Mouse (Mus musculus) heart, postnatal 0 days (tissue): ENCODE data around the gene Mrpl23. TPM values are rescaled to one million over a fixed set of nuclear protein-coding genes. Genes with fewer than 3 reads are reported as not detected.

Experiments
- ATAC-seq: fragments of 200-750 bp; cut with Nextera tagmentation; 2 replicates; pipeline ENCODE4 v1.8.0; 2017; ENCODE audit warnings: low read depth, moderate number of reproducible peaks, moderate library complexity; ENCODE audit not compliant: insufficient read depth
- DNase-seq: peaks from one replicate; pipeline ENCODE4 v3.0.0-alpha.2; 2016; ENCODE audit warnings: low spot score
- H3K27ac ChIP-seq: fragments of 300-500 bp; sonication (generic); 2 replicates; pipeline ENCODE4 v1.5.1; 2014; ENCODE audit warnings: low read depth, mild to moderate bottlenecking
- H3K27me3 ChIP-seq: fragments of 300-500 bp; sonication (generic); 2 replicates; pipeline ENCODE4 v1.6.1; 2014; ENCODE audit warnings: low read length, mixed read lengths; ENCODE audit not compliant: control insufficient read depth, insufficient read depth
- H3K36me3 ChIP-seq: fragments of 300-500 bp; sonication (generic); replicated peaks from 2 replicates; pipeline ENCODE4 v1.6.1; 2014; ENCODE audit warnings: low read length, mixed read lengths; ENCODE audit not compliant: control insufficient read depth, insufficient read depth
- H3K4me1 ChIP-seq: fragments of 300-500 bp; sonication (generic); 2 replicates; pipeline ENCODE4 v1.6.1; 2014; ENCODE audit warnings: antibody characterized with exemption; ENCODE audit not compliant: control insufficient read depth, insufficient read depth
- H3K4me2 ChIP-seq: fragments of 300-500 bp; sonication (generic); 2 replicates; pipeline ENCODE4 v1.6.1; 2014; ENCODE audit warnings: low read depth, mild to moderate bottlenecking, low read length, moderate library complexity
- H3K4me3 ChIP-seq: fragments of 300-500 bp; sonication (generic); 2 replicates; pipeline ENCODE4 v1.5.1; 2014; ENCODE audit warnings: low read depth, low read length
- H3K9ac ChIP-seq: fragments of 300-500 bp; sonication (generic); replicated peaks from 2 replicates; pipeline ENCODE4 v1.6.1; 2014; ENCODE audit warnings: low read depth, low read length, mixed read lengths
- H3K9me3 ChIP-seq: fragments of 300-500 bp; sonication (generic); replicated peaks from 2 replicates; pipeline ENCODE4 v1.6.1; 2016; ENCODE audit warnings: low read length; ENCODE audit not compliant: control insufficient read depth
- CTCF ChIP-seq: IDR thresholded peaks from 2 replicates; pipeline ENCODE4 v1.5.1; 2016; ENCODE audit warnings: antibody characterized with exemption, control low read depth, low read depth
- EP300 ChIP-seq: IDR thresholded peaks from 2 replicates; pipeline ENCODE4 v1.6.1; 2016; ENCODE audit warnings: antibody characterized with exemption, low read depth
- WGBS: fragments of 180-500 bp; shearing (Covaris S2); extraction: QIAGEN DNeasy Blood & Tissue Kit; methylation state at CpG from one replicate; pipeline ENCODE4 v1.1.7; 2014; 5-methylcytosine and 5-hydroxymethylcytosine counted together
- polyA plus RNA-seq: library from polyadenylated mRNA; unstranded; fragments of >200 nt; fragmentation: Nextera tagmentation; extraction: Ambion mirVana; gene quantifications from 2 replicates; pipeline ENCODE4 v1.2.1, GENCODE M21; 2015
- total RNA-seq: library from RNA; depleted of rRNA; stranded (reverse); fragments of >200 nt; gene quantifications from 2 replicates; pipeline ENCODE4 v1.2.3, GENCODE M21; 2014; ENCODE audit warnings: low replicate concordance

Gene Mrpl23
- total and polyA plus RNA-seq, 2 experiments from 2014 or later: 14.9 to 87.2 TPM

DNA sequence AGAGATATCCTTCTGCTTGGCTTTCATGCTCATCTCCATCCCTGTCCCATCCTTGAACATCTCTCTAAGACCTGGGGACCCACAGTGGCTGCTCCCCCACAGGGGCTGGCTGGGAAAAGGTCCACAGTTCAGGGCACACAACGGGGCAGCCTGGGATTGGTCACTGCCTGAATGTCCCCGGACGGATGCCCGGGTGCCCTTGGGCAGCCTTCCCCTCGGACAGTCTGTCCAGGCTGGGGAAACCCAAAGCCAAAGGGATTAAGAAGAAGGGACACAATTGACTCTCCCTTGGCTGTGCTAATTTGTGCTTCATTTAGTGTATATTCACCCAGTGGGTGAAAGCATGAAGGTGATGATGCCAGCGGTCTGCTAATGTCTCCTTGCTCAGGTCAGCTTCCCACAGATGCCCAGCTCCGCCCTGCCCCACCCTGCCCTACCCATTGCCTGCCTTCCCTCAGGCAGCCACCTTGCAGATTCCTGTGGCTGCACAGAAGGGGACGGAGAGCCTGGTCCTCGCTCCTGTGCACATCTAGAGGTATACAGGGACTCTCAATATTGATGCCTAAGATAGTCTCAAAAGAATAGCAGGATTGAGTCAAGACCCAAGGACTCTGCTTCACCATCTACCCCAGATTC lies 26.1 kb downstream of the Mrpl23 start:
- ATAC-seq: no peak
- Histone ChIP-seq H3K4me1 (peaks cover 17% of the 10 kb centered on the region), H3K27ac (no peak overlapping the region), H3K36me3 (no peaks in the 10 kb centered on the region), H3K9me3 (no peaks in the 10 kb centered on the region), H3K4me2 (no peak overlapping the region), H3K27me3 (no peaks in the 10 kb centered on the region), H3K4me3 (no peak overlapping the region), H3K9ac (no peak overlapping the region)
- WGBS: 94% methylated on average over 9 of the region's 9 CpGs
- DNase-seq: no peak
- no peak for TF ChIP-seq EP300
- no peak for TF ChIP-seq CTCF

DNA sequence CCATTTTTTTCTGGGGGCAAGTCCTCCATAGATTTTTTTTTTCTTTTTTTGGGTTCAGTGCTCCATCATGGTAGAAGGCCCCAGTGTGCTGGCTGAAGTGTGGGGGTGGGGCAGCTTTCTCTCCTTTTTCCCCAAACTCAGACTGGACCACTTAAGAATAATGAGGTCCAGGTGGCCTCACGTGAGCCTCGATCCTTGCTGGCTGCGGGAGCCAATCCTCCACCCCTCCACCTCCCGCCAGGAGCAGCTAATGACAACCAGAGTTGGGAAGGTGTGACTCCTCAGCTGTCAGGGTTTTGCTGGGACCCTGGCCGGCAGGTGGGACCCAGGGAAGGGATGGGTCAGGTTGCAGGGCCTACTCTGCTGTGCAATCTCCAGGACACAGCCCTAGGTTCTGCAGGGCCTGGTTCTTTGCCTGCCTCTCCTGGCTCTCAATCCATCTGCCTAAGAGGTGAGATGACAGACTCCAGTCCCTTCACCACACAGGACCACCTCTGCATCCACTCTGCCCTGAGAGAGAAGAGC lies 27.2 kb downstream of the Mrpl23 start:
- H3K4me3 ChIP-seq: no peak overlapping the region
- 65% methylated on average over 5 of the region's 5 CpGs for WGBS
- no peak overlapping the region for H3K4me2 ChIP-seq
- H3K27ac ChIP-seq: no peak overlapping the region
- DNase-seq: no peak
- no peak overlapping the region for H3K9ac ChIP-seq
- TF ChIP-seq EP300: no peak
- TF ChIP-seq CTCF: no peak
- H3K36me3 ChIP-seq: no peaks in the 10 kb centered on the region
- no peak for ATAC-seq
- H3K4me1 ChIP-seq: peaks cover 10% of the 10 kb centered on the region
- no peaks in the 10 kb centered on the region for H3K27me3 ChIP-seq
- no peaks in the 10 kb centered on the region for H3K9me3 ChIP-seq

DNA sequence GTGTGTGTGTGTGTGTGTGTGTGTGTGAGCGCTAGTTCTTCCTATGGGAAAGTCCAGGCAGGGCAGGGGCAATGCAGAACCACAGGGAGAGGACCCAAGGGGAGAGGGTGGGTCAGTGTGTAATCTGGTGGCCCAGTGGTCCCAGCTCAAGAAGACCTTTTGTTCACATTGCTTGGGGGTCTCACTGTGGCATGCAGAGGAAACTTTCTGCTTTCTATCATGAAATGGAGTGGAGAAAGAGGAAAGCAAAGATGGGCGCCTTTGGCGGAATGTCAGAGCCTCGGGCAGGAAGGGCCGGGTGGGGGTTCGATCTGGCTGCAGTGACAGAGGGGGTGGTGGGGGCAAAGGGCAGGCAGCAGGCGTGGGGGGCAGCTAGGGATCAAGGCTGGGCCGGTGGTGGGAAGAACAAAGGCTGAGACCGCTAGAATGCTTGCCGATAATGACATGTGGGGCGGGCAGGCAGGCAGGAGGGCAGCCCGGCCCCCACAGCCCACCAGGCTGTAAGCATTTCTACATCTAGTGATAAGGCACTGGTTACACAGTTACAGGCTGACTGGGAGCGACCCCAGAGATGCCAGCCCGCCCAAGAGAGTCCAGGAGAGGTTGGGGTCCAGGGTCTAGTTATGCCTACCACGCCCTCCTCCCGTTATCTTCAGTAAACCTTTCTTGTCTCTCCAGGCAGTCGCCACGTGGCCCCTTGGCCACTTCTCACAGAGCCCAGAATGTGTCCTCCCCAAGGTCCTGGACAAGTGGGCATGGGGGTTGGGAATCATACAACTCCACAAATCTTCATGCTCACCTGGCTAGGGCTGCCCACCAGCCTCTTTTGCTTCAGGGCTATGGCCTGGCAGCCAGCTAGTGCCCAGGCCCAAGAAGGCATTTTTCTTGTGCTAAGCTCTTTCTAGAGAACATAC lies 28.7 kb downstream of the Mrpl23 start:
- Histone ChIP-seq H3K27me3 (no peaks in the 10 kb centered on the region), H3K4me2 (no peak overlapping the region), H3K27ac (no peak overlapping the region), H3K9me3 (no peaks in the 10 kb centered on the region), H3K9ac (no peak overlapping the region), H3K4me3 (no peak overlapping the region), H3K36me3 (no peaks in the 10 kb centered on the region), H3K4me1 (peaks cover 13% of the 10 kb centered on the region)
- no peak for DNase-seq
- no peak for ATAC-seq
- TF ChIP-seq CTCF: no peak
- no peak for TF ChIP-seq EP300
- WGBS: 34% methylated on average over 18 of the region's 18 CpGs

DNA sequence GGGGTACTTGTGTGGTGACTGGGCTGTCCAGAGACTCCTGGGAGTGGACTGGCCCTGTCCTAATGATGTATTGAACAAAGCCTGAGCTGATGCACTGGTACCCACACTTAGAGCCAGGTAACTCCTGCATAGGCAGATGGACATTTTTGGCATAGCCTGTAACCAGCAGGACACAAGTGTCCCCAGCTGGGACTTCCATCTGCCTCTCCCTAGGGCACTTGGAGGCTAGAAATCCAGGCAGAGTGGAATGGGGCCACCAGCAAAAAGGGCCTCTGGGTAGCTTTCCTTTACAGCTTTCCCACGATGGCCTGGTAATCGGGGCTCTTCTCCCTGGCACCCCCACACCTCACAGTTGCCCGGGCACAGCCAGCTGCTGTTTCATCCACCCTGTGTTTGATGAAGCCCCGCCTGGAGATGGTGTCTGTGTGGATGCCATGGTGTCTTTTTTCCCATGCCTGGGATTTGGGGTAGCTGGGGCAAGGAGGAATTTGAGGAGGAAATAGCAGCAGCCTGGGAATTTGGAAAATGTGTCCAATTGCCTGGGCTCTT lies 29.4 kb downstream of the Mrpl23 start:
- no peaks in the 10 kb centered on the region for H3K36me3 ChIP-seq
- 77% methylated on average over 4 of the region's 4 CpGs for WGBS
- H3K4me3 ChIP-seq: no peak overlapping the region
- no peaks in the 10 kb centered on the region for H3K27me3 ChIP-seq
- H3K4me2 ChIP-seq: no peak overlapping the region
- DNase-seq (no peak), ATAC-seq (no peak)
- no peak for TF ChIP-seq EP300
- no peak for TF ChIP-seq CTCF
- H3K9ac ChIP-seq: no peak overlapping the region
- H3K27ac ChIP-seq: no peak overlapping the region
- H3K4me1 ChIP-seq: peaks cover 13% of the 10 kb centered on the region
- H3K9me3 ChIP-seq: no peaks in the 10 kb centered on the region

DNA sequence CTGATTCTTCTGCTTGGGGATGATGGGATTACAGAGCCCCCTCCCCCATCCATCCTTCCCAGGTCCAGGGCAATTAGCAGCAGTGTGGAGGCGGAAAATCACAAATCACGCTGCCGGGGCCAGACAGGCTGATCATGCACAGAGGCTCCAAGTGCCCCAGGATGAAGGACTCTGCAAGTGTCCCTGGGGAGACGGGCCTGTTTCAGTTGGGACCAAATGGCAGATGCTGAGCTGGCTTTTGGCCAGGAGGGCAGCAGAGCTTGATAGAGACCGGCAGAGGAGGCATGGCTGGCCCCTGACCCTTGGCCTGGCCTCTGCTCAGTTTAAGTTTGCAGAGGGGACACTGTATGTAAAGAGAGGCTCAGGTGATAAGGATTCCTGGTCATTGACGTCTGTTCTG lies 30.7 kb downstream of the Mrpl23 start:
- H3K4me1 ChIP-seq: peaks cover 17% of the 10 kb centered on the region
- H3K36me3 ChIP-seq: no peaks in the 10 kb centered on the region
- H3K9me3 ChIP-seq: no peaks in the 10 kb centered on the region
- H3K4me3 ChIP-seq: no peak overlapping the region
- ATAC-seq: no peak
- H3K27me3 ChIP-seq: no peaks in the 10 kb centered on the region
- WGBS: 64% methylated on average over 6 of the region's 6 CpGs
- no peak for DNase-seq
- TF ChIP-seq EP300 (no peak), CTCF (no peak)
- H3K27ac ChIP-seq: no peak overlapping the region
- H3K4me2 ChIP-seq: no peak overlapping the region
- H3K9ac ChIP-seq: no peak overlapping the region
